Mouse (Mus musculus) small intestine, adult 2 months (tissue): ENCODE measurements at regions not wholly inside any gene's neighbourhood (a gene's known extent, or its start where the extent isn't known, plus 50 kb on each side); places are given as distances from the start of the nearest gene placed in this dataset.

Experiments
- CTCF ChIP-seq: fragments of 200-500 bp; IDR thresholded peaks from 2 replicates; pipeline ENCODE4 v1.5.1; 2012; ENCODE audit warnings: low read depth, mild to moderate bottlenecking, control low read depth, inconsistent platforms, low read length, moderate library complexity, mixed read lengths; ENCODE audit not compliant: insufficient replicate concordance, insufficient read length; ENCODE audit errors: extremely low read depth
- POLR2A ChIP-seq: fragments of 200-500 bp; IDR thresholded peaks from 2 replicates; pipeline ENCODE4 v1.6.1; 2012; ENCODE audit warnings: low read depth, mild to moderate bottlenecking, control low read depth, inconsistent platforms, low read length, moderate library complexity

- TF ChIP-seq CTCF (no peak), POLR2A (no peak)
These were observed 437.0 kb upstream of the Id2 start for GRCm38 (mm10) chr12:25533709-25534619.
